Comparison of ENCODE assay signal across 8 mouse cellular contexts in genomic region chr1:80756824-80757649, GRCm38 (mm10). TPM values are rescaled to one million over a fixed set of nuclear protein-coding genes. Genes with fewer than 3 reads are reported as not detected.
A peak's percentile ranks its signal among the peaks of the same experiment; 100 is the strongest.
DNase-seq lines count a peak whose midpoint lies in the region; ATAC-seq and TF ChIP-seq lines count a peak whose summit lies in the region.

No protein-coding gene starts in this region.

- H3K36me3 ChIP-seq in intestine, postnatal 0 days (ENCODE audit: control insufficient read depth, insufficient read depth): no peaks in the 10 kb centered on the region
- no peaks in the 10 kb centered on the region for H3K36me3 ChIP-seq in limb, embryonic 14.5 days (ENCODE audit: control insufficient read depth, insufficient read depth, low read length)
- H3K36me3 ChIP-seq in midbrain, embryonic 14.5 days (ENCODE audit: control insufficient read depth, insufficient read depth, low read length): no peaks in the 10 kb centered on the region
- no peaks in the 10 kb centered on the region for H3K36me3 ChIP-seq in stomach, postnatal 0 days (ENCODE audit: control insufficient read depth, insufficient read depth, low read length)

- no peaks in the 10 kb centered on the region for H3K9me3 ChIP-seq in intestine, postnatal 0 days (ENCODE audit: control insufficient read depth)
- no peaks in the 10 kb centered on the region for H3K9me3 ChIP-seq in limb, embryonic 14.5 days (ENCODE audit: control insufficient read depth, low read length)
- H3K9me3 ChIP-seq in midbrain, embryonic 14.5 days (ENCODE audit: control insufficient read depth, low read length): 0 out of 2 replicates have a peak, but pooled peaks cover 3% of the 10 kb centered on the region
- H3K9me3 ChIP-seq in stomach, postnatal 0 days (ENCODE audit: control insufficient read depth, low read length): no peaks in the 10 kb centered on the region

- H3K4me2 ChIP-seq in intestine, postnatal 0 days (replicated peaks; ENCODE audit: low read depth): peak overlapping the region; percentile 70
- H3K4me2 ChIP-seq in limb, embryonic 14.5 days (replicated peaks; ENCODE audit: low read depth, low read length, severe bottlenecking): peak overlapping the region; percentile 89
- H3K4me2 ChIP-seq in midbrain, embryonic 14.5 days (ENCODE audit: low read length): peak overlapping the region; percentile 97
- peak overlapping the region; percentile 76 for H3K4me2 ChIP-seq in stomach, postnatal 0 days (replicated peaks; ENCODE audit: low read depth)

- TF ChIP-seq CTCF in bone marrow, adult 2 months (IDR thresholded peaks at IDR 0.05; ENCODE audit: control insufficient read depth, insufficient read depth, low read length): no peak
- peak; percentile 25; the same call in 1 of the 2 replicates for TF ChIP-seq CTCF in intestine, postnatal 0 days (IDR thresholded peaks at IDR 0.05; ENCODE audit: low read depth)
- no peak for TF ChIP-seq CTCF in stomach, postnatal 0 days (IDR thresholded peaks at IDR 0.05; ENCODE audit: low read depth)

- WGBS in bone marrow, adult 2 months: 2% methylated on average over 14 of the region's 14 CpGs
- 12% methylated on average over 14 of the region's 14 CpGs for WGBS in intestine, postnatal 0 days
- 5% methylated on average over 14 of the region's 14 CpGs for WGBS in limb, embryonic 14.5 days
- 8% methylated on average over 14 of the region's 14 CpGs for WGBS in midbrain, embryonic 14.5 days
- WGBS in stomach, postnatal 0 days: 10% methylated on average over 14 of the region's 14 CpGs

- H3K27ac ChIP-seq in bone marrow, adult 2 months (ENCODE audit: control insufficient read depth, insufficient read depth, low read depth, low read length, poor library complexity): peak overlapping the region; percentile 68
- H3K27ac ChIP-seq in intestine, postnatal 0 days (ENCODE audit: low read depth, low read length): no peak overlapping the region
- no peak overlapping the region for H3K27ac ChIP-seq in limb, embryonic 14.5 days (replicated peaks; ENCODE audit: low read depth, low read length)
- H3K27ac ChIP-seq in midbrain, embryonic 14.5 days (replicated peaks; ENCODE audit: low read depth, low read length): no peak overlapping the region
- no peak overlapping the region for H3K27ac ChIP-seq in stomach, postnatal 0 days (replicated peaks)

- no peak overlapping the region for H3K9ac ChIP-seq in intestine, postnatal 0 days (ENCODE audit: low read depth, low read length)
- H3K9ac ChIP-seq in limb, embryonic 14.5 days (ENCODE audit: low read depth, low read length, severe bottlenecking): peak overlapping the region; percentile 63; the same call in 1 of the 2 replicates
- H3K9ac ChIP-seq in midbrain, embryonic 14.5 days (replicated peaks; ENCODE audit: low read length): 0 out of 2 replicates have a peak overlapping the region, but pooled peaks have one; percentile 52
- H3K9ac ChIP-seq in stomach, postnatal 0 days (ENCODE audit: low read length): no peak overlapping the region

- DNase-seq in adrenal gland, adult (ENCODE audit: inconsistent age in 2 of 2, low spot score in 1 of 2): peak; percentile 21 to 61
- DNase-seq in adrenal gland, postnatal 4 days (ENCODE audit: low spot score in 2 of 2): no peak
- peak; percentile 7 for DNase-seq in gastrocnemius, postnatal 14 days
- DNase-seq in limb, embryonic 14.5 days (ENCODE audit: low spot score): peak; percentile 12
- DNase-seq in midbrain, embryonic 14.5 days: peak; percentile 65
- DNase-seq in stomach, postnatal 0 days (ENCODE audit: low spot score): peak; percentile 13

- no peak for ATAC-seq in intestine, postnatal 0 days
- ATAC-seq in limb, embryonic 14.5 days (ENCODE audit: low FRiP score, low read depth): 0 out of 2 replicates have a peak, but pooled peaks have one; percentile 24
- peak; percentile 49 for ATAC-seq in midbrain, embryonic 14.5 days (ENCODE audit: low FRiP score, low TSS enrichment)
- ATAC-seq in stomach, postnatal 0 days (ENCODE audit: low FRiP score, low TSS enrichment): no peak

- H3K4me3 ChIP-seq in bone marrow, adult 2 months (replicated peaks; ENCODE audit: control insufficient read depth, low read depth, low read length): peak overlapping the region; percentile 89
- H3K4me3 ChIP-seq in intestine, postnatal 0 days (ENCODE audit: low read depth, low read length): peak overlapping the region; percentile 45
- peak overlapping the region; percentile 63 for H3K4me3 ChIP-seq in limb, embryonic 14.5 days (replicated peaks; ENCODE audit: low read length)
- peak overlapping the region; percentile 59 for H3K4me3 ChIP-seq in midbrain, embryonic 14.5 days (replicated peaks; ENCODE audit: low read depth, low read length)
- peak overlapping the region; percentile 54 for H3K4me3 ChIP-seq in stomach, postnatal 0 days (ENCODE audit: low read depth, low read length)

- no peak for TF ChIP-seq EP300 in stomach, postnatal 0 days (optimal IDR thresholded peaks at IDR 0.05)

- intact Hi-C loops in gastrocnemius, postnatal 14 days (cut with DNase I; ENCODE audit: low total_unique reads): no loop called here

- peaks cover 4% of the 10 kb centered on the region for H3K4me1 ChIP-seq in bone marrow, adult 2 months (ENCODE audit: control insufficient read depth, insufficient read depth, low read length)
- H3K4me1 ChIP-seq in intestine, postnatal 0 days (replicated peaks; ENCODE audit: control insufficient read depth, insufficient read depth, low read length): no peaks in the 10 kb centered on the region
- H3K4me1 ChIP-seq in limb, embryonic 14.5 days (ENCODE audit: control insufficient read depth, insufficient read depth, low read length): peaks cover 10% of the 10 kb centered on the region; the same call in 1 of the 2 replicates
- H3K4me1 ChIP-seq in midbrain, embryonic 14.5 days (ENCODE audit: control insufficient read depth, insufficient read depth, low read length): 0 out of 2 replicates have a peak, but pooled peaks cover 3% of the 10 kb centered on the region
- H3K4me1 ChIP-seq in stomach, postnatal 0 days (replicated peaks; ENCODE audit: control insufficient read depth, insufficient read depth): no peaks in the 10 kb centered on the region

- H3K27me3 ChIP-seq in intestine, postnatal 0 days (replicated peaks; ENCODE audit: control insufficient read depth, insufficient read depth, low read length): peaks cover 20% of the 10 kb centered on the region; the same call in 1 of the 2 replicates
- peaks cover 13% of the 10 kb centered on the region; the same call in 1 of the 2 replicates for H3K27me3 ChIP-seq in limb, embryonic 14.5 days (ENCODE audit: control insufficient read depth, insufficient read depth, low read length)
- no peaks in the 10 kb centered on the region for H3K27me3 ChIP-seq in midbrain, embryonic 14.5 days (ENCODE audit: control insufficient read depth, insufficient read depth, low read length)
- H3K27me3 ChIP-seq in stomach, postnatal 0 days (ENCODE audit: control insufficient read depth, insufficient read depth, low read length): 0 out of 2 replicates have a peak, but pooled peaks cover 4% of the 10 kb centered on the region

- TF ChIP-seq POLR2A in bone marrow, adult 2 months (IDR thresholded peaks at IDR 0.05; ENCODE audit: borderline replicate concordance, control insufficient read depth, low read depth, low read length): no peak
- TF ChIP-seq POLR2A in limb, embryonic 14.5 days (IDR thresholded peaks at IDR 0.05; ENCODE audit: borderline replicate concordance, extremely low read depth, insufficient read depth, insufficient read length): no peak

RNA-seq across cellular contexts. Expression of gene Dock10, which starts 1.3 kb away (rescaled TPM):
- 10 to 100 TPM; 31.1 to 33.7 TPM for total RNA-seq in adrenal gland, postnatal 4 days (2021)
- 11.8 and 23.4 TPM in 2 replicates for polyA plus RNA-seq in bone marrow, adult 2 months (2011; ENCODE audit: insufficient read depth, insufficient read length, low replicate concordance, missing spikeins)
- total RNA-seq in gastrocnemius, postnatal 14 days (2021): 1 to 10 TPM; 7.3 to 8.0 TPM
- polyA plus RNA-seq in intestine, postnatal 0 days (2015; fragmentation: Nextera tagmentation; extraction: Ambion mirVana): 2.1 and 2.5 TPM in 2 replicates
- 8.1 and 9.1 TPM in 2 replicates for polyA plus RNA-seq in limb, embryonic 14.5 days (2012; rRNA removed)
- 7.2 and 8.2 TPM in 2 replicates for polyA plus RNA-seq in limb, embryonic 14.5 days (2014; fragmentation: Nextera tagmentation; extraction: Ambion mirVana)
- 3.1 and 3.3 TPM in 2 replicates for polyA plus RNA-seq in midbrain, embryonic 14.5 days (2014; fragmentation: Nextera tagmentation; extraction: Ambion mirVana)
- polyA plus RNA-seq in stomach, postnatal 0 days (2015; fragmentation: Nextera tagmentation; extraction: Ambion mirVana): 2.8 and 3.3 TPM in 2 replicates

Comparison
In these comparisons a context has a peak if more than half of its experiments do, and no peak if none do; other contexts are left out.
1. DNase-seq: peak in adrenal gland, adult (2 of 2), gastrocnemius, postnatal 14 days (single experiment), limb, embryonic 14.5 days (single experiment), midbrain, embryonic 14.5 days (single experiment) and stomach, postnatal 0 days (single experiment); none in adrenal gland, postnatal 4 days (0 of 2).
2. ATAC-seq: peak in limb, embryonic 14.5 days (single experiment) and midbrain, embryonic 14.5 days (single experiment); none in intestine, postnatal 0 days (single experiment) and stomach, postnatal 0 days (single experiment).
3. H3K9ac ChIP-seq: peak in limb, embryonic 14.5 days (single experiment) and midbrain, embryonic 14.5 days (single experiment); none in intestine, postnatal 0 days (single experiment) and stomach, postnatal 0 days (single experiment).
4. Peak in every context shown above with its lines, with median percentiles within 50 percentile points of each other: H3K4me3 ChIP-seq and H3K4me2 ChIP-seq.